Mouse (Mus musculus) brain, adult 2 months (tissue): ENCODE measurements around the gene Apopt1.

Experiments
- DNase-seq: peaks from one replicate; pipeline ENCODE4 v3.0.0; 2011; ENCODE audit warnings: low read depth, low spot score

Gene Apopt1

GRCm38 (mm10) chr12:111680661-111681060, 32.4 kb upstream of the Apopt1 start:
- no peak for DNase-seq

GRCm38 (mm10) chr12:111681305-111681704, 31.8 kb upstream of the Apopt1 start:
- DNase-seq: peak; percentile 77

GRCm38 (mm10) chr12:111682003-111682402, 31.1 kb upstream of the Apopt1 start:
- DNase-seq: peak; percentile 92

- no peak for DNase-seq
These were observed 30.3 kb upstream of the Apopt1 start for GRCm38 (mm10) chr12:111682806-111683205.

- peak; percentile 74 for DNase-seq
These were observed 26.7 kb upstream of the Apopt1 start for GRCm38 (mm10) chr12:111686390-111686789.

- peak; percentile 93 for DNase-seq
These were observed 25.6 kb upstream of the Apopt1 start for GRCm38 (mm10) chr12:111687350-111688068.

GRCm38 (mm10) chr12:111688069-111688428, 25.0 kb upstream of the Apopt1 start:
- DNase-seq: no peak

- DNase-seq: no peak
These were observed 23.6 kb upstream of the Apopt1 start for GRCm38 (mm10) chr12:111689426-111689825.

- DNase-seq: peak; percentile 79
These were observed 21.7 kb upstream of the Apopt1 start for GRCm38 (mm10) chr12:111691346-111691872.

- no peak for DNase-seq
These were observed 20.2 kb upstream of the Apopt1 start for GRCm38 (mm10) chr12:111692899-111693298.

GRCm38 (mm10) chr12:111693341-111694270, 19.5 kb upstream of the Apopt1 start:
- DNase-seq: peak; percentile 95

GRCm38 (mm10) chr12:111694271-111694781, 18.7 kb upstream of the Apopt1 start:
- no peak for DNase-seq

GRCm38 (mm10) chr12:111694880-111695804, 17.9 kb upstream of the Apopt1 start:
- peak; percentile 78 for DNase-seq

- peak; percentile 96 for DNase-seq
These were observed 16.8 kb upstream of the Apopt1 start for GRCm38 (mm10) chr12:111696239-111696638.

GRCm38 (mm10) chr12:111697708-111698107, 15.4 kb upstream of the Apopt1 start:
- DNase-seq: no peak

- DNase-seq: peak; percentile 89
These were observed 14.6 kb upstream of the Apopt1 start for GRCm38 (mm10) chr12:111698346-111698913.

GRCm38 (mm10) chr12:111699542-111699941, 13.5 kb upstream of the Apopt1 start:
- DNase-seq: peak; percentile 81

GRCm38 (mm10) chr12:111700920-111701458, 12.1 kb upstream of the Apopt1 start:
- DNase-seq: peak; percentile 91

- no peak for DNase-seq
These were observed 9.8 kb upstream of the Apopt1 start for GRCm38 (mm10) chr12:111703301-111703700.

GRCm38 (mm10) chr12:111704609-111705008, 8.5 kb upstream of the Apopt1 start:
- peak; percentile 70 for DNase-seq
